Mouse (Mus musculus): ENCODE measurements around the gene Gm10719. TPM values are rescaled to one million over a fixed set of nuclear protein-coding genes. Genes with fewer than 3 reads are reported as not detected.
"Not testable (repeated sequence)": the region's sequence is repeated elsewhere in the genome, so short reads cannot be mapped to it uniquely, and the experiment has no call there.

Gm10719 gene
- polyA plus RNA-seq, 1 experiment from 2014 or later, result not detected

GRCm38 (mm10) chr9:3012054-3012621 is 5.1 kb upstream of the Gm10719 start:
- WGBS, result 85% methylated on average over 2 of the region's 7 CpGs
- H3K4me1 ChIP-seq (replicated peaks; ENCODE audit: control insufficient read depth, insufficient read depth, low read length); H3K27me3 ChIP-seq (replicated peaks; ENCODE audit: control insufficient read depth, insufficient read depth, low read length); H3K9me3 ChIP-seq (ENCODE audit: control insufficient read depth, low read length); H3K4me3 ChIP-seq (replicated peaks; ENCODE audit: low read length); H3K27ac ChIP-seq (ENCODE audit: low read length); ATAC-seq; H3K4me2 ChIP-seq (ENCODE audit: low read length); H3K36me3 ChIP-seq (ENCODE audit: control insufficient read depth, insufficient read depth); H3K9ac ChIP-seq (replicated peaks; ENCODE audit: low read depth, low read length): not testable (repeated sequence)

GRCm38 (mm10) chr9:3012733-3013279 is 4.4 kb upstream of the Gm10719 start, which contains the start of gene Gm10721:
Gm10721 (plus strand) TSS chr9:3013140.
- ATAC-seq; H3K36me3 ChIP-seq (ENCODE audit: control insufficient read depth, insufficient read depth); H3K27ac ChIP-seq (ENCODE audit: low read length); H3K4me2 ChIP-seq (ENCODE audit: low read length); H3K9ac ChIP-seq (replicated peaks; ENCODE audit: low read depth, low read length); H3K4me1 ChIP-seq (replicated peaks; ENCODE audit: control insufficient read depth, insufficient read depth, low read length); H3K27me3 ChIP-seq (replicated peaks; ENCODE audit: control insufficient read depth, insufficient read depth, low read length); H3K9me3 ChIP-seq (ENCODE audit: control insufficient read depth, low read length); H3K4me3 ChIP-seq (replicated peaks; ENCODE audit: low read length): not testable (repeated sequence)
- no CpG with 5 or more reads among the region's 11 CpGs for WGBS

GRCm38 (mm10) chr9:3015354-3015753 is 1.9 kb upstream of the Gm10719 start, which contains the start of gene Gm10720:
Gm10720 (plus strand) TSS chr9:3015654.
- H3K4me1 ChIP-seq (replicated peaks; ENCODE audit: control insufficient read depth, insufficient read depth, low read length); H3K27me3 ChIP-seq (replicated peaks; ENCODE audit: control insufficient read depth, insufficient read depth, low read length); H3K4me3 ChIP-seq (replicated peaks; ENCODE audit: low read length); H3K9ac ChIP-seq (replicated peaks; ENCODE audit: low read depth, low read length); H3K27ac ChIP-seq (ENCODE audit: low read length); ATAC-seq; H3K36me3 ChIP-seq (ENCODE audit: control insufficient read depth, insufficient read depth); H3K4me2 ChIP-seq (ENCODE audit: low read length); H3K9me3 ChIP-seq (ENCODE audit: control insufficient read depth, low read length): not testable (repeated sequence)
- WGBS, result 65% methylated on average over 4 of the region's 9 CpGs

GRCm38 (mm10) chr9:3015896-3016295 is 1.3 kb upstream of the Gm10719 start:
- WGBS, result 78% methylated on average over 4 of the region's 6 CpGs
- ATAC-seq; H3K27me3 ChIP-seq (replicated peaks; ENCODE audit: control insufficient read depth, insufficient read depth, low read length); H3K27ac ChIP-seq (ENCODE audit: low read length); H3K36me3 ChIP-seq (ENCODE audit: control insufficient read depth, insufficient read depth); H3K9ac ChIP-seq (replicated peaks; ENCODE audit: low read depth, low read length); H3K9me3 ChIP-seq (ENCODE audit: control insufficient read depth, low read length); H3K4me2 ChIP-seq (ENCODE audit: low read length); H3K4me3 ChIP-seq (replicated peaks; ENCODE audit: low read length); H3K4me1 ChIP-seq (replicated peaks; ENCODE audit: control insufficient read depth, insufficient read depth, low read length): not testable (repeated sequence)

- not testable (repeated sequence) for H3K9ac ChIP-seq (replicated peaks; ENCODE audit: low read depth, low read length); H3K36me3 ChIP-seq (ENCODE audit: control insufficient read depth, insufficient read depth); H3K4me2 ChIP-seq (ENCODE audit: low read length); H3K4me3 ChIP-seq (replicated peaks; ENCODE audit: low read length); H3K4me1 ChIP-seq (replicated peaks; ENCODE audit: control insufficient read depth, insufficient read depth, low read length); H3K27ac ChIP-seq (ENCODE audit: low read length); H3K9me3 ChIP-seq (ENCODE audit: control insufficient read depth, low read length); ATAC-seq; H3K27me3 ChIP-seq (replicated peaks; ENCODE audit: control insufficient read depth, insufficient read depth, low read length)
- WGBS, result 69% methylated on average over 9 of the region's 9 CpGs
Observed at GRCm38 (mm10) chr9:3018944-3019343, 1.7 kb downstream of the Gm10719 start.

- not testable (repeated sequence) for H3K4me3 ChIP-seq (replicated peaks; ENCODE audit: low read length); H3K9me3 ChIP-seq (ENCODE audit: control insufficient read depth, low read length); H3K27ac ChIP-seq (ENCODE audit: low read length); H3K27me3 ChIP-seq (replicated peaks; ENCODE audit: control insufficient read depth, insufficient read depth, low read length); H3K4me2 ChIP-seq (ENCODE audit: low read length); H3K4me1 ChIP-seq (replicated peaks; ENCODE audit: control insufficient read depth, insufficient read depth, low read length); H3K9ac ChIP-seq (replicated peaks; ENCODE audit: low read depth, low read length); H3K36me3 ChIP-seq (ENCODE audit: control insufficient read depth, insufficient read depth); ATAC-seq
- WGBS, result 75% methylated on average over 11 of the region's 19 CpGs
Observed at GRCm38 (mm10) chr9:3019835-3020727, 2.9 kb downstream of the Gm10719 start.

- H3K27me3 ChIP-seq (replicated peaks; ENCODE audit: control insufficient read depth, insufficient read depth, low read length); ATAC-seq; H3K9me3 ChIP-seq (ENCODE audit: control insufficient read depth, low read length); H3K4me3 ChIP-seq (replicated peaks; ENCODE audit: low read length); H3K4me1 ChIP-seq (replicated peaks; ENCODE audit: control insufficient read depth, insufficient read depth, low read length); H3K9ac ChIP-seq (replicated peaks; ENCODE audit: low read depth, low read length); H3K27ac ChIP-seq (ENCODE audit: low read length); H3K4me2 ChIP-seq (ENCODE audit: low read length); H3K36me3 ChIP-seq (ENCODE audit: control insufficient read depth, insufficient read depth): not testable (repeated sequence)
- WGBS, result 77% methylated on average over 9 of the region's 13 CpGs
Observed at GRCm38 (mm10) chr9:3022316-3023008, 5.3 kb downstream of the Gm10719 start.

GRCm38 (mm10) chr9:3023312-3023984 is 6.2 kb downstream of the Gm10719 start, which contains the start of gene Gm10718:
Gm10718 (plus strand) TSS chr9:3023547.
- not testable (repeated sequence) for H3K9ac ChIP-seq (replicated peaks; ENCODE audit: low read depth, low read length); H3K27ac ChIP-seq (ENCODE audit: low read length); ATAC-seq; H3K36me3 ChIP-seq (ENCODE audit: control insufficient read depth, insufficient read depth); H3K4me3 ChIP-seq (replicated peaks; ENCODE audit: low read length); H3K27me3 ChIP-seq (replicated peaks; ENCODE audit: control insufficient read depth, insufficient read depth, low read length); H3K4me2 ChIP-seq (ENCODE audit: low read length); H3K4me1 ChIP-seq (replicated peaks; ENCODE audit: control insufficient read depth, insufficient read depth, low read length); H3K9me3 ChIP-seq (ENCODE audit: control insufficient read depth, low read length)
- 74% methylated on average over 9 of the region's 13 CpGs for WGBS

Data from forebrain, embryonic 16.5 days (tissue).